Comparison of ENCODE assay signal across 12 mouse cellular contexts in genomic region chr11:62078371-62078770, GRCm38 (mm10).
A peak's percentile ranks its signal among the peaks of the same experiment; 100 is the strongest.
DNase-seq lines count a peak whose midpoint lies in the region; ATAC-seq lines count a peak whose summit lies in the region.
"Had no signal": no experiment of that assay in that cellular context is flagged by ENCODE, and none has a peak within 500 bp of the region (broad histone marks: within the 10 kb centered on the region; RNA-seq: fewer than 3 reads in every experiment).

No protein-coding gene starts in this region.

- no peak overlapping the region for H3K9ac ChIP-seq in heart, embryonic 16.5 days (ENCODE audit: low read length)
- no peak overlapping the region for H3K9ac ChIP-seq in midbrain, embryonic 13.5 days (replicated peaks)
- no peak overlapping the region for H3K9ac ChIP-seq in hindbrain, embryonic 12.5 days
- no peak overlapping the region for H3K9ac ChIP-seq in neural tube, embryonic 13.5 days

- H3K27ac ChIP-seq in heart, embryonic 16.5 days (ENCODE audit: low read length) = no peak overlapping the region
- no peak overlapping the region for H3K27ac ChIP-seq in midbrain, embryonic 13.5 days
- H3K27ac ChIP-seq in midbrain, embryonic 10.5 days (replicated peaks) = no peak overlapping the region
- H3K27ac ChIP-seq in hindbrain, embryonic 12.5 days = no peak overlapping the region
- no peak overlapping the region for H3K27ac ChIP-seq in neural tube, embryonic 13.5 days (replicated peaks)

- no peaks in the 10 kb centered on the region for H3K9me3 ChIP-seq in heart, embryonic 16.5 days (replicated peaks; ENCODE audit: control insufficient read depth, low read length)
- H3K9me3 ChIP-seq in midbrain, embryonic 13.5 days = no peaks in the 10 kb centered on the region
- no peaks in the 10 kb centered on the region for H3K9me3 ChIP-seq in midbrain, embryonic 10.5 days (replicated peaks)
- H3K9me3 ChIP-seq in hindbrain, embryonic 12.5 days (replicated peaks) = no peaks in the 10 kb centered on the region
- H3K9me3 ChIP-seq in neural tube, embryonic 13.5 days = no peaks in the 10 kb centered on the region

- no peak for ATAC-seq in heart, embryonic 16.5 days (replicated peaks; ENCODE audit: extremely low read depth, insufficient read depth, low FRiP score)
- ATAC-seq in midbrain, embryonic 13.5 days = no peak
- ATAC-seq in hindbrain, embryonic 12.5 days (ENCODE audit: low FRiP score) = no peak
- ATAC-seq in neural tube, embryonic 13.5 days (ENCODE audit: low read depth) = no peak

- H3K4me1 ChIP-seq in heart, embryonic 16.5 days (ENCODE audit: control insufficient read depth, insufficient read depth, low read length) = peaks cover 6% of the 10 kb centered on the region
- H3K4me1 ChIP-seq in midbrain, embryonic 13.5 days (replicated peaks) = peaks cover 14% of the 10 kb centered on the region
- peaks cover 16% of the 10 kb centered on the region for H3K4me1 ChIP-seq in midbrain, embryonic 10.5 days
- H3K4me1 ChIP-seq in hindbrain, embryonic 12.5 days = peaks cover 8% of the 10 kb centered on the region
- H3K4me1 ChIP-seq in neural tube, embryonic 13.5 days (replicated peaks) = peaks cover 27% of the 10 kb centered on the region

- H3K4me3 ChIP-seq in heart, embryonic 16.5 days (ENCODE audit: low read length) = 0 out of 2 replicates have a peak overlapping the region, but pooled peaks have one; percentile 6
- H3K4me3 ChIP-seq in midbrain, embryonic 13.5 days (replicated peaks) = peak overlapping the region; percentile 74; the same call in 1 of the 2 replicates
- no peak overlapping the region for H3K4me3 ChIP-seq in midbrain, embryonic 10.5 days
- no peak overlapping the region for H3K4me3 ChIP-seq in hindbrain, embryonic 12.5 days
- peak overlapping the region; percentile 80; the same call in 1 of the 2 replicates for H3K4me3 ChIP-seq in neural tube, embryonic 13.5 days

- 87% methylated on average over 10 of the region's 10 CpGs for WGBS in heart, embryonic 16.5 days
- 95% methylated on average over 10 of the region's 10 CpGs for WGBS in midbrain, embryonic 13.5 days
- 93% methylated on average over 10 of the region's 10 CpGs for WGBS in midbrain, embryonic 10.5 days
- WGBS in hindbrain, embryonic 12.5 days = 95% methylated on average over 10 of the region's 10 CpGs
- 90% methylated on average over 10 of the region's 10 CpGs for WGBS in neural tube, embryonic 13.5 days

- no peaks in the 10 kb centered on the region for H3K36me3 ChIP-seq in heart, embryonic 16.5 days (ENCODE audit: control insufficient read depth, insufficient read depth)
- H3K36me3 ChIP-seq in midbrain, embryonic 13.5 days = no peaks in the 10 kb centered on the region
- H3K36me3 ChIP-seq in midbrain, embryonic 10.5 days = no peaks in the 10 kb centered on the region
- no peaks in the 10 kb centered on the region for H3K36me3 ChIP-seq in hindbrain, embryonic 12.5 days
- no peaks in the 10 kb centered on the region for H3K36me3 ChIP-seq in neural tube, embryonic 13.5 days

- no peak for DNase-seq in heart, adult 9 months (ENCODE audit: low spot score in 2 of 2)
- DNase-seq in midbrain, embryonic 10.5 days (ENCODE audit: low spot score) = no peak
- DNase-seq in thymus, adult 18-20 months = no peak
- no peak for DNase-seq in cerebellum, adult 18-20 months
- DNase-seq: cerebellum, adult 2 months; left cerebral cortex, postnatal 4 days; lung, postnatal 36 days; right cerebral cortex, postnatal 4 days had no signal

- H3K4me2 ChIP-seq in heart, embryonic 16.5 days (ENCODE audit: low read depth, low read length) = peak overlapping the region; percentile 94; the same call in 1 of the 2 replicates
- peak overlapping the region; percentile 66 for H3K4me2 ChIP-seq in midbrain, embryonic 13.5 days (replicated peaks)
- H3K4me2 ChIP-seq in hindbrain, embryonic 12.5 days (replicated peaks) = peak overlapping the region; percentile 72
- H3K4me2 ChIP-seq in neural tube, embryonic 13.5 days = peak overlapping the region; percentile 82

- no peaks in the 10 kb centered on the region; the same call in 1 of the 2 replicates for H3K27me3 ChIP-seq in heart, embryonic 16.5 days (ENCODE audit: control insufficient read depth, insufficient read depth, low read length)
- no peaks in the 10 kb centered on the region for H3K27me3 ChIP-seq in midbrain, embryonic 13.5 days
- peaks cover 13% of the 10 kb centered on the region; the same call in 1 of the 2 replicates for H3K27me3 ChIP-seq in midbrain, embryonic 10.5 days (ENCODE audit: low read depth, poor library complexity, severe bottlenecking)
- no peaks in the 10 kb centered on the region for H3K27me3 ChIP-seq in hindbrain, embryonic 12.5 days
- no peaks in the 10 kb centered on the region for H3K27me3 ChIP-seq in neural tube, embryonic 13.5 days

Comparison
In these comparisons a context has a peak if more than half of its experiments do, and no peak if none do; other contexts are left out.
1. H3K4me3 ChIP-seq: peak in heart, embryonic 16.5 days (single experiment), midbrain, embryonic 13.5 days (single experiment) and neural tube, embryonic 13.5 days (single experiment); none in midbrain, embryonic 10.5 days (single experiment) and hindbrain, embryonic 12.5 days (single experiment).
2. Peak in every context shown above with its lines, with median percentiles within 50 percentile points of each other: H3K4me2 ChIP-seq.